Mouse (Mus musculus) retina, adult 2 months (tissue): ENCODE results near the gene Gm13305.
"Not testable (repeated sequence)": the region's sequence is repeated elsewhere in the genome, so short reads cannot be mapped to it uniquely, and the experiment has no call there.

Experiments
- DNase-seq: peaks from one replicate; pipeline ENCODE4 v3.0.0-alpha.2; 2012; ENCODE audit warnings: low read depth, low spot score

The Gm13305 gene

GRCm38 (mm10) chr4:42168503-42168902 is at the start of gene Gm13305:
Gene Gm13305, minus strand, starts transcription at chr4:42168603.
- not testable (repeated sequence) for DNase-seq

DNA sequence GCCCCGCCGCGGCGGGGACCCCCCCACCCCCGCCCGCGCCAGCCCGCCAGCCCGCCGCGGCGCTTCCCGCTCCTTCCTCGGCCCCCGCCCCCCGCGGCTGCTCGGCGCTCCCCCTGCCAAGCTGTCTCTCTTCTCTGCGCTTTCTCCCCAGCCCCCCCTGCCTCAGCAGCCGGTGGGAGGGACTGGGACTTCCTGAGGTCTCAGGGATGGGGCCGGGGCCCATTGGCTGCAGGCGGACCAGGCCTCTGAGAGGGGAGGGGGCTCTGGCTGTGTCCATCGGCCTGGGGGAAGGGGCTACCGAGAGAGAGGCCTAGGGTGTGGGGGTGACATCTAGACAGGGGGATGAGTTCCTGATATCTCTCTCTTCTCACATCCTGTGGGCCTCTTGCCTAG is 16.6 kb upstream of the Gm13305 start:
- DNase-seq: not testable (repeated sequence)

DNA sequence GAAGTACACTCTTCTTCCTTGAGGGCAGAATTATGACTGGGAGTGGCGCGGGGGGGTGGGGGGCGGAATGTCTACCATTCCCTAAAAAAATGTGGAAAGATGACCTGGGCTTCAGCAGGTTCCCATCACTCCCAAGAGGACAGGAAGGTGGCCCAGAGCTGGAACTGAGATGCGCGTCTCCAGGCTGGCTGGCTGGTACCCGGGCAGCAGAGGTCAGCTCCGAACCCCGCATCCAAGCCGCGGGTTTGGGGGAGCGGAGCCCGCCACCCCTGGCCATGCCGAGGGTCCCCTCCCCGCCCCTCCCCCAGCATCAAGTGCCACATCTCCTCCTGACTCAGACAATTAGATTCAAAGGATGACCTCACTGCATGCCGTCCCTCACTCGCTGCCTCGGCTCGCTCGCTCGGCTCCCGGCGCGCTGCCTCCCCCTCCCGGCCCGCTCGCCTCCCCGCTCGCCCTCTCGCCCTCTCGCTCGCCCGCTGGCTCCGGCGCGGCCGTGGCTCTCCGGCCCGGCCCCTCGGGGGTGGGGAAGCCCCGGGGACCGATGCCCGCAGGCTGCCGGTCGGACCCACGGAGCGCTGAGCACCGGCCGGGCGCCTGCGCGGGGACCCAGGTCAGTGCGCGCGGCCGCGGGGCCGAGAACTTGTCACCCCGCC is 16.0 kb upstream of the Gm13305 start:
- DNase-seq: not testable (repeated sequence)

DNA sequence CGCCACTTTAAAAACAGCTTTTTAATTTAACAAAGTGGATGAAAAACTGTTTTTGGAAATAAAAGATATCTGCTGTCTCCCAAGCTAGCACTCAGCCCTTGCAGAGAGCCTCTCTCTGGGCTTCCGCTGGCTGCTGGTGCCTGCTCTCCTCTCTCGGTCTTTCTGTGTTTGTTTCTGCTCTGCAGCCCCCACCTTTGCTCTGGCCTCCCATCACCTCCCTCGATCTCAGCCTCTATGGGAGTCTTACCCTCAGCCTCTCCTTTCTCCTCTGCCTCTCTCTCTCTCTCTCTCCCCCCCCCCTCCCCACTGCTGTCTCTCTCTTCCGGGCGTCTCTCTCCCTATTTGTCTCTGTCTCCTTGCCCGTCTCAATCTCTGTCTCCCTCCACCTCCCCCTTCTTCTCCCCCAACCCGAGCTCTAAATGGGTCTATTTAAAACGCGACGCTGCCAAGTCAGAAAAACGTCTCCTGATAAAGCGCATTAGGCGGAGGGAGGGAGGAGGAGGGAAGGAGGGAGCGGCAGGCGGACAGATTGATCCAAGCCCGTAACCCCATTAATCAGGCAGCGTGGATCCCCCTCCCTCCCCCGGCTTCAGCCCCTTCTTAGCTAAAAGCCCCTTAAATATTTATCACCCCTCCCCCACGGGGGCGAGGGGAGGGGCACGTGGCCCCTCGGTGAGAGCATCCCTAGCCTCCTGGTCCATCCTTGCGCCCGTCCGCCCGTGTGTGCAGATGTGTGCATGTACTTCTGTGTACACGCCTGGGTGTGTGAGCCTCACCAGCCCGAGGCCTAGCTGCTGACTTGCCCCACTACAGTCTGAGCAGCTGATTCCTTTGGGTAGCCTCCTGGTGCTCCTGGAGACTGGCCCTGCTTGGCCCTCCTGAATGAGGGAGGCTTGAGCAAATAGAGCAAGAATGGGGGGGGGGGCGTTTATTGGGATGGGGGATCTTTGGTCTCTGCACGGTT is 15.1 kb upstream of the Gm13305 start:
- DNase-seq: not testable (repeated sequence)

GRCm38 (mm10) chr4:42178243-42178642 is 9.8 kb upstream of the Gm13305 start:
- DNase-seq: not testable (repeated sequence)

DNA sequence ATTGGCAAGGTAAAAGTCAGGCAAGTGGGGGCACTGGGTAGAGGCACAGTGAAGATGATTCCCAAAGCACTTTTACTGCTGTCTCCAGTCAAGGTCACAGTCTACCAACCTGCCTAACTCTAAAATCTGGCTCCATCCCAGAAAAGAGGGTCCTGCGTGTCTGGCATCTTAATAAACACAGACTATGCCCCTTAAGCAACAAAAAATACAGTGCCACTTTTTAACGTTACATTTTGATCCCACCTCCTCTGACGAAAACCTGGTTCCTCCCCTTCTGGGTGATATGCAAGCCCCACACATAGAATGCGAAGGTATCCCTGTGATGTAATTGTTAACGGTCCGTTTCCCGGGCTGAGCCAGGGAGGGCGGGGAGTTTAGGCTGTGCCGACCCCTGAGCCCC is 15.3 kb downstream of the Gm13305 start, which contains the start of gene Gm13306:
TSS of gene Gm13306 (plus strand) at position 301 of the 400 bp plus-strand sequence.
- DNase-seq: not testable (repeated sequence)

DNA sequence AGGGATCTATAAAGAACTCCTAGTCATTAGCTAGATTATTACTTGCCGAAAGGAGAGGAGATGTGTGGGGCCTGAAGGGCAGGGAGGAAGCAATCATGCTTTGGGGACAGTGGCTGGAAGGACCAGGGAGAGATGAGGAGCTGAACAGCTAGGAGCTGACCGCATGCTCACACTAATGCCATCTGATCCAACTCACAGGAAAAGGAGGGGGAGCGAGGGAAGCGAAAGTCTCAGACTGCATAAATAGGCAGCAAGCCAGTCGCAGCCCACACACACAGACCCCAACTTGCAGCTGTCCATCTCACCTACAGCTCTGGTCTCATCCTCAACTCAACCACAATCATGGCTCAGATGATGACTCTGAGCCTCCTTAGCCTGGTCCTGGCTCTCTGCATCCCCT is 53.9 kb downstream of the Gm13305 start, which contains the start of gene Gm13304:
TSS of gene Gm13304 (plus strand) at position 301 of the 400 bp plus-strand sequence.
- not testable (repeated sequence) for DNase-seq
